Mouse (Mus musculus) cerebellum, adult (tissue): ENCODE data around the gene Tet3.

ENCODE experiments used
- ATAC-seq: cut with Nextera tagmentation; 2 replicates; pipeline ENCODE4 v1.9.2; 2017; ENCODE audit warnings: mild to moderate bottlenecking, moderate library complexity, mixed read lengths; ENCODE audit not compliant: insufficient number of reproducible peaks, low FRiP score, low TSS enrichment

The Tet3 gene

GRCm38 (mm10) chr6:83441259-83442061, 17.4 kb downstream of the Tet3 start:
- peak; percentile 70 for ATAC-seq

- ATAC-seq = no peak
Measured at GRCm38 (mm10) chr6:83440510-83441258, 18.2 kb downstream of the Tet3 start.

GRCm38 (mm10) chr6:83440197-83440509, 18.7 kb downstream of the Tet3 start:
- ATAC-seq = no peak

- ATAC-seq = no peak
Measured at GRCm38 (mm10) chr6:83439781-83440180, 19.1 kb downstream of the Tet3 start.

- no peak for ATAC-seq
Measured at GRCm38 (mm10) chr6:83439119-83439767, 19.6 kb downstream of the Tet3 start.

- ATAC-seq = no peak
Measured at GRCm38 (mm10) chr6:83438584-83438983, 20.3 kb downstream of the Tet3 start.

- no peak for ATAC-seq
Measured at GRCm38 (mm10) chr6:83437802-83438201, 21.1 kb downstream of the Tet3 start.

- no peak for ATAC-seq
Measured at GRCm38 (mm10) chr6:83437225-83437624, 21.7 kb downstream of the Tet3 start.

GRCm38 (mm10) chr6:83436547-83436946, 22.3 kb downstream of the Tet3 start:
- ATAC-seq = no peak

GRCm38 (mm10) chr6:83435174-83435573, 23.7 kb downstream of the Tet3 start:
- ATAC-seq = no peak

- ATAC-seq = no peak
Measured at GRCm38 (mm10) chr6:83433546-83433945, 25.3 kb downstream of the Tet3 start.

- ATAC-seq = no peak
Measured at GRCm38 (mm10) chr6:83432966-83433365, 25.9 kb downstream of the Tet3 start.

- 0 out of 2 replicates have a peak, but pooled peaks have one; percentile 16 for ATAC-seq
Measured at GRCm38 (mm10) chr6:83427968-83428731, 30.7 kb downstream of the Tet3 start.

- no peak for ATAC-seq
Measured at GRCm38 (mm10) chr6:83427512-83427911, 31.4 kb downstream of the Tet3 start.

GRCm38 (mm10) chr6:83426576-83426975, 32.3 kb downstream of the Tet3 start:
- peak; percentile 85 for ATAC-seq

GRCm38 (mm10) chr6:83424053-83424404, 34.9 kb downstream of the Tet3 start:
- ATAC-seq = no peak

GRCm38 (mm10) chr6:83423400-83424052, 35.4 kb downstream of the Tet3 start:
- ATAC-seq = no peak

GRCm38 (mm10) chr6:83421866-83422649, 36.8 kb downstream of the Tet3 start:
- ATAC-seq = no peak

GRCm38 (mm10) chr6:83419516-83419915, 39.4 kb downstream of the Tet3 start:
- ATAC-seq = no peak; the same call in 1 of the 2 replicates
